Mouse (Mus musculus): Measurements from ENCODE around the gene Homer2.

Homer2 gene

GRCm38 (mm10) chr7:81626460-81626859 lies 80.9 kb downstream of the Homer2 start:
- peaks cover 9% of the 10 kb centered on the region for H3K9me3 ChIP-seq (ENCODE audit: low read length)
- TF ChIP-seq POU5F1 (IDR thresholded peaks at IDR 0.05; ENCODE audit: borderline replicate concordance, low read length): no peak
- TF ChIP-seq CTCF (conservative IDR thresholded peaks at IDR 0.05; ENCODE audit: low read length): peak; percentile 69

GRCm38 (mm10) chr7:81623767-81624166 lies 83.6 kb downstream of the Homer2 start:
- TF ChIP-seq CTCF (conservative IDR thresholded peaks at IDR 0.05; ENCODE audit: low read length) (no peak), NANOG (IDR thresholded peaks at IDR 0.05; ENCODE audit: borderline replicate concordance, low read length) (no peak), POU5F1 (IDR thresholded peaks at IDR 0.05; ENCODE audit: borderline replicate concordance, low read length) (no peak)
- H3K4me1 ChIP-seq (replicated peaks; ENCODE audit: low read depth, low read length): no peaks in the 10 kb centered on the region
- no peaks in the 10 kb centered on the region for H3K9me3 ChIP-seq (ENCODE audit: low read length)

More at GRCm38 (mm10) chr7:81626460-81626859, 80.9 kb downstream of the Homer2 start:
- H3K36me3 ChIP-seq (ENCODE audit: insufficient read depth, low read length): no peaks in the 10 kb centered on the region
- no peaks in the 10 kb centered on the region for H3K27me3 ChIP-seq (ENCODE audit: insufficient read depth, low read length)
- H3K4me3 ChIP-seq (replicated peaks; ENCODE audit: low read length): no peak overlapping the region
- no peaks in the 10 kb centered on the region for H3K4me1 ChIP-seq (replicated peaks; ENCODE audit: low read depth, low read length)

GRCm38 (mm10) chr7:81622793-81623192 lies 84.5 kb downstream of the Homer2 start:
- TF ChIP-seq NANOG (IDR thresholded peaks at IDR 0.05; ENCODE audit: borderline replicate concordance, low read length) (no peak), POU5F1 (IDR thresholded peaks at IDR 0.05; ENCODE audit: borderline replicate concordance, low read length) (no peak), CTCF (conservative IDR thresholded peaks at IDR 0.05; ENCODE audit: low read length) (no peak)
- H3K27me3 ChIP-seq (ENCODE audit: insufficient read depth, low read length): no peaks in the 10 kb centered on the region
- no peak overlapping the region for H3K4me3 ChIP-seq (replicated peaks; ENCODE audit: low read length)
- no peaks in the 10 kb centered on the region for H3K9me3 ChIP-seq (ENCODE audit: low read length)
- H3K4me1 ChIP-seq (replicated peaks; ENCODE audit: low read depth, low read length): 0 out of 2 replicates have a peak, but pooled peaks cover 3% of the 10 kb centered on the region
- no peaks in the 10 kb centered on the region for H3K36me3 ChIP-seq (ENCODE audit: insufficient read depth, low read length)

More at GRCm38 (mm10) chr7:81623767-81624166, 83.6 kb downstream of the Homer2 start:
- H3K4me3 ChIP-seq (replicated peaks; ENCODE audit: low read length): no peak overlapping the region
- H3K36me3 ChIP-seq (ENCODE audit: insufficient read depth, low read length): no peaks in the 10 kb centered on the region
- no peaks in the 10 kb centered on the region for H3K27me3 ChIP-seq (ENCODE audit: insufficient read depth, low read length)

- Histone ChIP-seq H3K4me3 (replicated peaks; ENCODE audit: low read length) (no peak overlapping the region), H3K9me3 (ENCODE audit: low read length) (no peaks in the 10 kb centered on the region), H3K4me1 (replicated peaks; ENCODE audit: low read depth, low read length) (peaks cover 44% of the 10 kb centered on the region), H3K27me3 (ENCODE audit: insufficient read depth, low read length) (peaks cover 11% of the 10 kb centered on the region), H3K36me3 (ENCODE audit: insufficient read depth, low read length) (no peaks in the 10 kb centered on the region)
- TF ChIP-seq CTCF (conservative IDR thresholded peaks at IDR 0.05; ENCODE audit: low read length) (no peak), NANOG (IDR thresholded peaks at IDR 0.05; ENCODE audit: borderline replicate concordance, low read length) (no peak; the same call in 1 of the 2 replicates), POU5F1 (IDR thresholded peaks at IDR 0.05; ENCODE audit: borderline replicate concordance, low read length) (no peak)
Measured at GRCm38 (mm10) chr7:81615031-81615430, 92.3 kb downstream of the Homer2 start.

GRCm38 (mm10) chr7:81612856-81613635 lies 94.3 kb downstream of the Homer2 start:
- Histone ChIP-seq H3K36me3 (ENCODE audit: insufficient read depth, low read length) (no peaks in the 10 kb centered on the region), H3K27me3 (ENCODE audit: insufficient read depth, low read length) (peaks cover 16% of the 10 kb centered on the region), H3K9me3 (ENCODE audit: low read length) (no peaks in the 10 kb centered on the region), H3K4me1 (replicated peaks; ENCODE audit: low read depth, low read length) (peaks cover 45% of the 10 kb centered on the region), H3K4me3 (replicated peaks; ENCODE audit: low read length) (no peak overlapping the region)
- no peak for TF ChIP-seq CTCF (conservative IDR thresholded peaks at IDR 0.05; ENCODE audit: low read length)
- TF ChIP-seq NANOG (IDR thresholded peaks at IDR 0.05; ENCODE audit: borderline replicate concordance, low read length): no peak
- no peak for TF ChIP-seq POU5F1 (IDR thresholded peaks at IDR 0.05; ENCODE audit: borderline replicate concordance, low read length)

- Histone ChIP-seq H3K4me1 (replicated peaks; ENCODE audit: low read depth, low read length) (peaks cover 34% of the 10 kb centered on the region), H3K4me3 (replicated peaks; ENCODE audit: low read length) (peak overlapping the region; percentile 27; the same call in 1 of the 2 replicates), H3K9me3 (ENCODE audit: low read length) (no peaks in the 10 kb centered on the region), H3K36me3 (ENCODE audit: insufficient read depth, low read length) (no peaks in the 10 kb centered on the region), H3K27me3 (ENCODE audit: insufficient read depth, low read length) (peaks cover 20% of the 10 kb centered on the region)
- peak; percentile 54 for TF ChIP-seq CTCF (conservative IDR thresholded peaks at IDR 0.05; ENCODE audit: low read length)
- no peak for TF ChIP-seq NANOG (IDR thresholded peaks at IDR 0.05; ENCODE audit: borderline replicate concordance, low read length)
Measured at GRCm38 (mm10) chr7:81610125-81610524, 97.2 kb downstream of the Homer2 start.

GRCm38 (mm10) chr7:81606452-81606851 lies 100.9 kb downstream of the Homer2 start:
- H3K4me1 ChIP-seq (replicated peaks; ENCODE audit: low read depth, low read length): peaks cover 8% of the 10 kb centered on the region
- H3K27me3 ChIP-seq (ENCODE audit: insufficient read depth, low read length): peaks cover 20% of the 10 kb centered on the region; the same call in 1 of the 2 replicates
- H3K9me3 ChIP-seq (ENCODE audit: low read length): no peaks in the 10 kb centered on the region
- H3K36me3 ChIP-seq (ENCODE audit: insufficient read depth, low read length): no peaks in the 10 kb centered on the region
- H3K4me3 ChIP-seq (replicated peaks; ENCODE audit: low read length): no peak overlapping the region
- no peak for TF ChIP-seq NANOG (IDR thresholded peaks at IDR 0.05; ENCODE audit: borderline replicate concordance, low read length)
- no peak for TF ChIP-seq POU5F1 (IDR thresholded peaks at IDR 0.05; ENCODE audit: borderline replicate concordance, low read length)
- TF ChIP-seq CTCF (conservative IDR thresholded peaks at IDR 0.05; ENCODE audit: low read length): no peak

- H3K27me3 ChIP-seq (ENCODE audit: insufficient read depth, low read length): peaks cover 11% of the 10 kb centered on the region; the same call in 1 of the 2 replicates
- no peak overlapping the region for H3K4me3 ChIP-seq (replicated peaks; ENCODE audit: low read length)
- TF ChIP-seq POU5F1 (IDR thresholded peaks at IDR 0.05; ENCODE audit: borderline replicate concordance, low read length) (no peak), CTCF (conservative IDR thresholded peaks at IDR 0.05; ENCODE audit: low read length) (no peak), NANOG (IDR thresholded peaks at IDR 0.05; ENCODE audit: borderline replicate concordance, low read length) (no peak)
- no peaks in the 10 kb centered on the region for H3K36me3 ChIP-seq (ENCODE audit: insufficient read depth, low read length)
- H3K9me3 ChIP-seq (ENCODE audit: low read length): no peaks in the 10 kb centered on the region
- H3K4me1 ChIP-seq (replicated peaks; ENCODE audit: low read depth, low read length): peaks cover 7% of the 10 kb centered on the region
Measured at GRCm38 (mm10) chr7:81605489-81605888, 101.8 kb downstream of the Homer2 start.

All from E14TG2a.4 (cell line).